Mouse (Mus musculus) c-Kit-positive CD71-positive TER-119-positive erythroid progenitor cells, embryonic 14.5 days (primary cell): ENCODE measurements around the gene Nudt4.
A peak's percentile ranks its signal among the peaks of the same experiment; 100 is the strongest.
"Not testable (repeated sequence)": the region's sequence is repeated elsewhere in the genome, so short reads cannot be mapped to it uniquely, and the experiment has no call there.

Experiments
- DNase-seq: peaks from one replicate; pipeline ENCODE4 v3.0.0-alpha.2; 2013; ENCODE audit warnings: low spot score

The Nudt4 gene

GRCm38 (mm10) chr10:95567550-95567949, 3.6 kb upstream of the Nudt4 start:
- DNase-seq = no peak

- no peak for DNase-seq
These were observed 2.8 kb upstream of the Nudt4 start for GRCm38 (mm10) chr10:95566786-95567185.

- DNase-seq = no peak
These were observed 1.4 kb upstream of the Nudt4 start for GRCm38 (mm10) chr10:95565156-95565854.

DNA sequence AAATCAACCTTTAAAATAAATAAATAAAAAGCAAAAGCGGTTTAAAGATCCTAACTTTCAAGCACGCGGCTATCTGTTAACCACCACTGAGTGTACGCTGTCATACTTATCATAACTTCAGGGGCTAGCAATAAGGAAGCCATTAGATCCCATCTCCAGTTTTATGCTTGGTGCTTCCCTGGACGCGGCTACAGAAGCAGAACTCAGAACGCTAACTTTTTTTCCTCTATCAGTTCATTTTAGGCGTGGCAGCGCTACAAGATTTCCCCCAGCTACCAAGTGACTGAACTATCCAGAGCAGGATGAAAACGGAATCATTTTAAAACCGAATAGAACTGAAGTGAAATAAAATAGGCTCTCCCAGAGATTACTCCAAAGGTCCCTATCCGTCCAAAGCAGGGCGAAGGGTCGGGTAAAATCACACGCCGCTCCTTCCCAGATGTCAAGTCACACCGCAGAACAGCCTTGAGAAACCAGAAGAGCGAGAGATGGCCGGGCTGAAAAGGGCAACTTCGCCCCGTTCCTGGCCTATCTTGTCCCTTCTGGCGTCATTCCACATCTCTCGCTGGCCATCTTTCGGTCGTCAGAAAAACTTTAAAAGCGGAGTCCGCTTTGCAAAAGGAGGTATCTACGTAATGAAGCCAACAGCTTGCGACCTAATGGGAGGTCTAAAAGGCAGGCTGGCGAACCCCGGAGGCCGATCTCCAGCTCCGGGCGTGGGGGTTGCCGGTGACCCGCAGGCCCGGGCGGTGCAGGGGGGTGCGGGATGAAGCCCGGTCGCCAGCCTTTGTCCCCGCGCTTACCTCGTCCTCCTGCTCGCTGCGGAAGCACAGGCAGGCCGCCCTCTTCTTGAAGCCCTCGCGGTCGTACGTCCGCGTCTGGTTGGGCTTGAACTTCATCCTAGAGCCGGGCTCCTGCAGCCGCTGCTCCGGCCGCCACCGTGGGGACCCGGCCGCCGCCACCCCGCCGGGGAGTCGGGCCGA, 796 bp downstream of the Nudt4 start:
- peak; percentile 51 for DNase-seq

- no peak for DNase-seq
These were observed 1.6 kb downstream of the Nudt4 start for GRCm38 (mm10) chr10:95562395-95562794.

GRCm38 (mm10) chr10:95561616-95562015, 2.3 kb downstream of the Nudt4 start:
- no peak for DNase-seq

DNA sequence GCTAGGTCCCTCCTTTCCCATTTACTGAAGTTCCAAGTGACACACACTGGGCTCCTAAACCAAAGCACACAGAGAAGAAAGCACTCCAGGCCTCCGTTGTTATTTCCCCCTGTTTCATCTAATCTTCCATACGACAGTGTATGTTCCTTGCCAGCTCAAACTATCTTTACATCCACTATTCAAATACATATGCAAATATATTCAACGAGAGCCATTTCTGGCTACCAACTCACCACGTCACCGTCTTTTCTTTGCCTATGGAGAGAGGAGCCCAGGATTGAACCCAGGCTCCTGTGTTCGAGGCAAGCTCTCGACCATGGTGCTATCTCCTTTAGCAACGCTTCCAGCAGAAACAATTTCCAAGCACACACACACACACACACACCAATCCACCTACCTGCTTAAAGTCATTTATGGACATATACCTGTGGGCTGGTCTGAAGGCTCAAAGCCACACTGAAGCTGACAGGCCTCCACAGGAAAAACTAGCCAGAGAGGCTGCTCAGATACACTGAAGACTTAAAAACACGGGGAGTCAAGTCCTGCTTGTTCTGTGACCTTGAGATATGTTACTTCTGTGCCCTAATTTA, 3.5 kb downstream of the Nudt4 start:
- DNase-seq = no peak

- DNase-seq = no peak
These were observed 4.5 kb downstream of the Nudt4 start for GRCm38 (mm10) chr10:95559426-95559825.

GRCm38 (mm10) chr10:95557337-95557828, 6.6 kb downstream of the Nudt4 start:
- no peak for DNase-seq

DNA sequence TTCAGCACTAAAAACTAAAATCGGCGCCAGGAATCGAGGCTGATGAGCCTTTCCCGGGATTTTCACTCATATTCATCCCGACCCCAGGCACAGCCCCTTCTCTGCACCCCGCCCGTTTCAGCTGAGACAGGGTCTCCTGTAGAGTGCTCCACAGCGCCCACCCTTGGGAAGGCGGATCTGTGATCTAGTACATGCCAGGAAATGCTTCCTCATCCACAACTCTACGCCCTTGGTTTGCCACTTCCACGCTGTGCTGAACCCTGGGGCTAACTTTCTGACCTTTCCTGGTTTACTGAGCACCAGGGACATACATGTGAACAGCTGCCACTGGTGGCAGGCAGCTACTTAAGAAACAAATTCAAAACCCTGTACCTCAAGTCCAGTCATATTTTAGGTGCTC, 8.1 kb downstream of the Nudt4 start:
- DNase-seq = no peak

- DNase-seq = no peak
These were observed 11.6 kb downstream of the Nudt4 start for GRCm38 (mm10) chr10:95552326-95552725.

GRCm38 (mm10) chr10:95551752-95552151, 12.2 kb downstream of the Nudt4 start:
- no peak for DNase-seq

GRCm38 (mm10) chr10:95550506-95550905, 13.4 kb downstream of the Nudt4 start:
- no peak for DNase-seq

GRCm38 (mm10) chr10:95549080-95549479, 14.9 kb downstream of the Nudt4 start:
- not testable (repeated sequence) for DNase-seq

GRCm38 (mm10) chr10:95548154-95548826, 15.7 kb downstream of the Nudt4 start:
- DNase-seq = no peak

- DNase-seq = no peak
These were observed 17.8 kb downstream of the Nudt4 start for GRCm38 (mm10) chr10:95546178-95546577.

DNA sequence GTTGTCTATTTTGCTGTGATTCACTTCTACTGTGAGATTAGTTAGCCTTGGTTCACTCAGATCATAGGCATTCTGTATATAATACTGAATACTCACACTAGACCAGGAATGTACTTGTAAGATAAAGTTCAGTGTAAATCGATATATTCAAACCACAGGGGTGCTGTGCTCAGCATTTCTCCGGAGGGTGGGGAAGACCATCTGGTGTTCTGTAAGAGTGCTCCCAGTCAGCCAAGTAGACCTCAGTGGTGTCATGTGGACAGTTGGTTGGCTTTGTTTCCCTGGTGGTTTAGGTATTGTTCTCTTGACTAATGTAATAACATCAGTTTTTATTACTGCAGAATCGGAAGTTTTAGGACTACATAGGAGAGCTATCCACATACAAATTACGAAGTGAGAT, 18.9 kb downstream of the Nudt4 start:
- DNase-seq = no peak

DNA sequence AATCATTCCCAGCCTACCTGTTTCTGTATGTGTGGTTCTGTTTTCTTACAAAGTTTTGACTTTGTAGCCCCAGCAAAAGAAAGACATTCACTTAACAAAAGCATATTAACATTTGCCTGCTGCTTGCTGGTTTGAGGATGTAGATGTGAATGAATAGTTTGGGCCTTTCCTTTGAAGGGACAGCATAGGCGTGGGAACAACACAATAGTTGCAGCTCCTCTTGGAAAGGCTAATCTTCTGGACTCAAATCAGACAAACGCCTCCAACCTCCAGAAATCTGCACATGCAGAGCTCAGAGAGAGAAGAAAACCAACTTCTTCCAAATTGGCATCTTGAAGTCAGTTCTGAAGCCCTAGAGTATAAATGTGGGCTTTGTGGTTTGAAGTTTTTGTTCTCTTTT, 19.3 kb downstream of the Nudt4 start:
- DNase-seq = no peak

DNA sequence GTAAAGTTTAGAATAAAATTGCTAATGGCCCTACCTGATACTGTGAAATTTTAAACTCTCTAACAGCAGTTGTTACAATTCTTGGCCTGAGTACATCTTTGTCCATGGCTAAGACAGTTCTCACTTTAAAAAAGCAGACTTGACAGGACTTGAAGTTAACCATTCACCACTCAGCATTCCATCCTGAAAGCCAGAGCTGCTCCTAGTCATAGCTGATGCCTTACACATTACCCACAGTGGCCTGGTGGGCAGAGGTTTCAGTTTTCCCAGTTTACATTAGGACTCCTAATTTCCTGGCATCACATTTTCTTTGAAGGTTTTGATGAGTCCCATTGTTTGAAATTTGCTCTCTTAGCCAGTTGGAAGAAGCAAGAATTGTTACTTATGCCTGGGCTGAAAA, 19.9 kb downstream of the Nudt4 start:
- no peak for DNase-seq

GRCm38 (mm10) chr10:95543377-95543776, 20.6 kb downstream of the Nudt4 start:
- no peak for DNase-seq

- no peak for DNase-seq
These were observed 21.0 kb downstream of the Nudt4 start for GRCm38 (mm10) chr10:95542916-95543315.

GRCm38 (mm10) chr10:95539841-95540240, 24.1 kb downstream of the Nudt4 start:
- DNase-seq = no peak
